Mouse (Mus musculus) megakaryocyte, embryonic 14.5 days (primary cell): Measurements from ENCODE around the gene Borcs6. TPM values are rescaled to one million over a fixed set of nuclear protein-coding genes. Genes with fewer than 3 reads are reported as not detected.

Source experiments
- H3K27me3 ChIP-seq: replicated peaks from 2 replicates; pipeline ENCODE3; 2012; ENCODE audit warnings: inconsistent platforms
- H3K36me3 ChIP-seq: replicated peaks from 2 replicates; pipeline ENCODE3; 2012; ENCODE audit warnings: low read length, inconsistent platforms, mixed read lengths
- H3K4me1 ChIP-seq: 2 replicates; pipeline ENCODE4 v1.6.1; 2012; ENCODE audit warnings: inconsistent platforms
- H3K4me3 ChIP-seq: replicated peaks from 2 replicates; pipeline ENCODE3; 2012; ENCODE audit warnings: moderate library complexity, mild to moderate bottlenecking, inconsistent platforms
- H3K9me3 ChIP-seq: 2 replicates; pipeline ENCODE4 v1.6.1; 2012; ENCODE audit warnings: inconsistent platforms
- FLI1 ChIP-seq: IDR thresholded peaks from 2 replicates; pipeline ENCODE4 v1.6.1; 2012; ENCODE audit warnings: low read length, inconsistent platforms, mixed read lengths
- GATA1 ChIP-seq: IDR thresholded peaks from 3 replicates; pipeline ENCODE4 v1.6.1; 2012; ENCODE audit warnings: mixed read lengths, low read length, inconsistent platforms, borderline replicate concordance
- polyA plus RNA-seq: library from polyadenylated mRNA; stranded (reverse); fragments of >175 nt; gene quantifications from 2 replicates; pipeline ENCODE4 v1.2.3, GENCODE M21; 2012; ENCODE audit warnings: low replicate concordance; ENCODE audit not compliant: insufficient read depth

Borcs6 gene
- polyA plus RNA-seq, 1 experiment: 60.9 TPM

GRCm38 (mm10) chr11:69067601-69068000 lies 8.1 kb downstream of the Borcs6 start:
- no peaks in the 10 kb centered on the region for H3K27me3 ChIP-seq
- no peaks in the 10 kb centered on the region for H3K9me3 ChIP-seq
- no peak overlapping the region for H3K4me3 ChIP-seq
- no peaks in the 10 kb centered on the region for H3K36me3 ChIP-seq
- TF ChIP-seq GATA1: no peak
- no peak for TF ChIP-seq FLI1
- H3K4me1 ChIP-seq: peaks cover 66% of the 10 kb centered on the region

- Histone ChIP-seq H3K36me3 (no peaks in the 10 kb centered on the region), H3K4me1 (peaks cover 75% of the 10 kb centered on the region), H3K27me3 (no peaks in the 10 kb centered on the region), H3K9me3 (no peaks in the 10 kb centered on the region), H3K4me3 (peak overlapping the region; percentile 98)
- TF ChIP-seq GATA1 (no peak), FLI1 (no peak)
Measured at GRCm38 (mm10) chr11:69070093-69070492, 10.6 kb downstream of the Borcs6 start.

GRCm38 (mm10) chr11:69070590-69071222 lies 11.2 kb downstream of the Borcs6 start, which contains the start of gene Tmem107:
Gene Tmem107 (plus strand): TSS chr11:69070806.
- peaks cover 75% of the 10 kb centered on the region for H3K4me1 ChIP-seq
- no peaks in the 10 kb centered on the region for H3K27me3 ChIP-seq
- peak within 1 kb of the TSS; percentile 98 for H3K4me3 ChIP-seq
- H3K36me3 ChIP-seq: no peaks in the 10 kb centered on the region
- no peaks in the 10 kb centered on the region for H3K9me3 ChIP-seq
- TF ChIP-seq GATA1 (no peak), FLI1 (no peak)

- no peaks in the 10 kb centered on the region for H3K9me3 ChIP-seq
- no peaks in the 10 kb centered on the region for H3K27me3 ChIP-seq
- H3K36me3 ChIP-seq: no peaks in the 10 kb centered on the region
- peaks cover 74% of the 10 kb centered on the region for H3K4me1 ChIP-seq
- no peak for TF ChIP-seq GATA1
- H3K4me3 ChIP-seq: peak overlapping the region; percentile 98
Measured at GRCm38 (mm10) chr11:69071262-69071661, 11.7 kb downstream of the Borcs6 start.

GRCm38 (mm10) chr11:69072234-69072633 lies 12.7 kb downstream of the Borcs6 start:
- no peaks in the 10 kb centered on the region for H3K9me3 ChIP-seq
- H3K4me3 ChIP-seq: peak overlapping the region; percentile 88
- H3K36me3 ChIP-seq: no peaks in the 10 kb centered on the region
- H3K4me1 ChIP-seq: peaks cover 73% of the 10 kb centered on the region
- no peaks in the 10 kb centered on the region for H3K27me3 ChIP-seq
- TF ChIP-seq GATA1 (no peak), FLI1 (no peak)

- Histone ChIP-seq H3K27me3 (no peaks in the 10 kb centered on the region), H3K4me1 (peaks cover 73% of the 10 kb centered on the region), H3K9me3 (no peaks in the 10 kb centered on the region), H3K4me3 (peak overlapping the region; percentile 88), H3K36me3 (no peaks in the 10 kb centered on the region)
- TF ChIP-seq GATA1 (no peak), FLI1 (no peak)
Measured at GRCm38 (mm10) chr11:69072666-69073064, 13.1 kb downstream of the Borcs6 start.

- Histone ChIP-seq H3K4me1 (peaks cover 77% of the 10 kb centered on the region), H3K9me3 (no peaks in the 10 kb centered on the region), H3K27me3 (no peaks in the 10 kb centered on the region), H3K4me3 (peak overlapping the region; percentile 88), H3K36me3 (no peaks in the 10 kb centered on the region)
- no peak for TF ChIP-seq FLI1
- peak; percentile 100 for TF ChIP-seq GATA1
Measured at GRCm38 (mm10) chr11:69073065-69073888, 13.8 kb downstream of the Borcs6 start.

GRCm38 (mm10) chr11:69073951-69074775 lies 14.6 kb downstream of the Borcs6 start:
- Histone ChIP-seq H3K4me3 (peak overlapping the region; percentile 65), H3K4me1 (peaks cover 86% of the 10 kb centered on the region), H3K36me3 (no peaks in the 10 kb centered on the region), H3K9me3 (no peaks in the 10 kb centered on the region), H3K27me3 (no peaks in the 10 kb centered on the region)
- TF ChIP-seq FLI1 (no peak), GATA1 (no peak)

- H3K27me3 ChIP-seq: no peaks in the 10 kb centered on the region
- H3K36me3 ChIP-seq: no peaks in the 10 kb centered on the region
- no peaks in the 10 kb centered on the region for H3K9me3 ChIP-seq
- H3K4me1 ChIP-seq: peaks cover 81% of the 10 kb centered on the region
- no peak for TF ChIP-seq GATA1
- TF ChIP-seq FLI1: no peak
- no peak overlapping the region for H3K4me3 ChIP-seq
Measured at GRCm38 (mm10) chr11:69074776-69075069, 15.2 kb downstream of the Borcs6 start.
